Mouse (Mus musculus): ENCODE measurements at regions not wholly inside any gene's neighbourhood (a gene's known extent, or its start where the extent isn't known, plus 50 kb on each side); places are given as distances from the start of the nearest gene placed in this dataset.

DNA sequence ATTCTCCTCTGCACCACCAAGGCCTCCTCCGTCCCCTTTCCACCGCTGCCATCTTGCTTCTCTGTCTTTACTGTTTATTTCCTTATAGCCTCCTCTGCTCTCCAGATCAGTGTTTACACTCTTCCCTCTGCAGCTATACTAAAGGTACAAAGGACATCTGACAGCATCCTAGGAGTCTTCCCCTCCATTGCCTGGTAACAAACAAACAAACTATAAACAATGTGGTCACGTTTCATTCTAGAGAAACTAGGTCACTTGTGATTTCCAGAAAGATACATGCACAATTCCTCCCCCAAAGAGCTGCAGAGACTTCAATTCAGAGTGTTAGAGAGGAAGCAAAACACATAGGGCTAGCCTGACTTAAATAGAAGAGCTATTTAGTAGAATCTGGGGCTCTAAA, 83.8 kb downstream of the Fasl start:
- Histone ChIP-seq H3K9me3 (ENCODE audit: low read length) (no peaks in the 10 kb centered on the region), H3K27me3 (ENCODE audit: insufficient read depth, low read length) (no peaks in the 10 kb centered on the region), H3K36me3 (ENCODE audit: insufficient read depth, low read length) (no peaks in the 10 kb centered on the region), H3K4me1 (replicated peaks; ENCODE audit: low read depth, low read length) (no peaks in the 10 kb centered on the region), H3K4me3 (replicated peaks; ENCODE audit: low read length) (no peak overlapping the region)
- TF ChIP-seq POU5F1 (IDR thresholded peaks at IDR 0.05; ENCODE audit: borderline replicate concordance, low read length) (no peak), CTCF (conservative IDR thresholded peaks at IDR 0.05; ENCODE audit: low read length) (no peak), NANOG (IDR thresholded peaks at IDR 0.05; ENCODE audit: borderline replicate concordance, low read length) (no peak)

DNA sequence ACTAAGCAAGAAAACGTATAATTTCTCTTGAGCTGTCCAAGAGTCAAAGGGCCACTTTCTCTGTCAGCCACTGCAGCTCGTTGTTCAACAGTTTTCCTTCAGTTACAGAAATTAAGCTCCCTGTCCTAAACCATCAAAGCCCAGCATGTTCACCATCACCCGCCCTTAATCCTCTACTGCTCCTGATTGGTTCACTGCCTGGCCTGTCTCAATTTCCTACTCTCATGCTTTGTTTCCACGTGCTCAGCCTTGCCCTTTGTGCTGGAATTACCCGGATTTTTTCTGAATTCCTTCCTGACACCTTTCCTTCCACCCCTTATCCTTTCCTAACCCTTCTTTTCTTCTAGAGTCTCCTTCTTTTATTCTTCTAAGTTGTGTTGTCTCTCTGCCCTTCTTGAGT, 92.4 kb downstream of the Fasl start:
- Histone ChIP-seq H3K4me3 (replicated peaks; ENCODE audit: low read length) (no peak overlapping the region), H3K9me3 (ENCODE audit: low read length) (no peaks in the 10 kb centered on the region), H3K4me1 (replicated peaks; ENCODE audit: low read depth, low read length) (0 out of 2 replicates have a peak, but pooled peaks cover 4% of the 10 kb centered on the region), H3K36me3 (ENCODE audit: insufficient read depth, low read length) (no peaks in the 10 kb centered on the region), H3K27me3 (ENCODE audit: insufficient read depth, low read length) (0 out of 2 replicates have a peak, but pooled peaks cover 4% of the 10 kb centered on the region)
- TF ChIP-seq CTCF (conservative IDR thresholded peaks at IDR 0.05; ENCODE audit: low read length) (no peak), NANOG (IDR thresholded peaks at IDR 0.05; ENCODE audit: borderline replicate concordance, low read length) (no peak), POU5F1 (IDR thresholded peaks at IDR 0.05; ENCODE audit: borderline replicate concordance, low read length) (no peak)

DNA sequence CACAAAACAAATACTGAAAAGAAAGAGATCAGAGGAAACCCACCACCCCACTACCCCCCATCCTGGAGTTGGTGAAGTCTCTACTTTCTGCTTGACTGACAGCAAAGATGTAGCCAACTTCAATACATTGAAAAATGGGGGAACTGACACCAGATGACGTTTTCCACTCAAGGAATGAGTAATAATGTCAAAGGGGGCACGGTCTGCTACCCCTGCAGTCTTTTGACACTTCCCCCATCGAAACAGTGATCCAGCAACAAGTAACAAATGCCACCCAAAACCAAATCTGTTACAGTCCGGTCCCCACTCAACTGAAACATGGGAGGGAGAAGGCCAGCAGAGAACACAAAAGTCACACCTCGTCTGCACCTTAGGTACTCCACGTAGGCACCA, 94.5 kb downstream of the Fasl start:
- Histone ChIP-seq H3K36me3 (ENCODE audit: insufficient read depth, low read length) (no peaks in the 10 kb centered on the region), H3K27me3 (ENCODE audit: insufficient read depth, low read length) (0 out of 2 replicates have a peak, but pooled peaks cover 4% of the 10 kb centered on the region), H3K4me1 (replicated peaks; ENCODE audit: low read depth, low read length) (0 out of 2 replicates have a peak, but pooled peaks cover 4% of the 10 kb centered on the region), H3K4me3 (replicated peaks; ENCODE audit: low read length) (no peak overlapping the region), H3K9me3 (ENCODE audit: low read length) (no peaks in the 10 kb centered on the region)
- TF ChIP-seq NANOG (IDR thresholded peaks at IDR 0.05; ENCODE audit: borderline replicate concordance, low read length) (no peak), CTCF (conservative IDR thresholded peaks at IDR 0.05; ENCODE audit: low read length) (no peak), POU5F1 (IDR thresholded peaks at IDR 0.05; ENCODE audit: borderline replicate concordance, low read length) (no peak)

DNA sequence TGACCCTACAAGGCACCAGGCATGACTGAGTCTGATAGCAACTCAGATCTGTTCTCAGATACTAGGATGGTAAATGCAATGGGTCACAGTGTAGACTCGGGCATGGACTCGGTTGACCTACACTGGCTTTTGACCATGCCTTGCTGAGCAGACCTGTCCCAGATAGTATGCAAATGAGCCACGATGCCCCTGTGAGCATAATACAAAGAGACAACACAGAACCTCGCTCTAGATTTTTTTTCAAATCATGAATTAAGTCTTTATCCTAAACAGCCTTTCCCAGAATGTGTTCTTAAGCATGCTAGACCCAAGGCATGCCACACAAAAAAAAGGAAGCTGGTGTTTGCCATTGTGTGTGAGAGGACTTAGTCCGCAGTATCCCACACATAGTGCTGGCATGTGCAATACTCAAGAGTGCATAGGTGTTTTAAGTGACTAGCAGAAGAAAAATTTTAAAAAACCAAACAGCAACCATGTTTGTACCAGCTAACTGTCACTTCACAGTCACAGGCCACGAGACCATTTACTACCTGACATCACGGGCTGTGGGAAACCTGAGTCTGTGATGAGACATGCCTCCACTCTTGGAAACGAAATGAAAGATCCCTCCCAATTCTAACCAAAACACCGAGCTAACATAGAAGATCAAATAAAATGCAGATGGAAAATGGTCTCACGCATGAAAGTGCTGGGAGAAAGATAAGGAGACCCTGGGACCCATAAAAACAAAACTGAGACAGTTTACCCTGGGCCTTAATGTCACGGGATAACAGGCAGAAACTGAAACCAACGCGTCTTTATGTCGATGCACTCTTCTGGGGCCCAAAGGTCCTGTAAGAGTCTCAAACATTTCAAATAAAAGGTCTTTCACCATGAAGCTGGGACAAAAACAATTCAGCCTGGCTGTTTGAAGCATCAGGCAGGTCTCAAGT, 95.2 kb downstream of the Fasl start:
- Histone ChIP-seq H3K4me3 (replicated peaks; ENCODE audit: low read length) (no peak overlapping the region), H3K9me3 (ENCODE audit: low read length) (no peaks in the 10 kb centered on the region)
- TF ChIP-seq NANOG (IDR thresholded peaks at IDR 0.05; ENCODE audit: borderline replicate concordance, low read length) (no peak), POU5F1 (IDR thresholded peaks at IDR 0.05; ENCODE audit: borderline replicate concordance, low read length) (no peak), CTCF (conservative IDR thresholded peaks at IDR 0.05; ENCODE audit: low read length) (no peak)

DNA sequence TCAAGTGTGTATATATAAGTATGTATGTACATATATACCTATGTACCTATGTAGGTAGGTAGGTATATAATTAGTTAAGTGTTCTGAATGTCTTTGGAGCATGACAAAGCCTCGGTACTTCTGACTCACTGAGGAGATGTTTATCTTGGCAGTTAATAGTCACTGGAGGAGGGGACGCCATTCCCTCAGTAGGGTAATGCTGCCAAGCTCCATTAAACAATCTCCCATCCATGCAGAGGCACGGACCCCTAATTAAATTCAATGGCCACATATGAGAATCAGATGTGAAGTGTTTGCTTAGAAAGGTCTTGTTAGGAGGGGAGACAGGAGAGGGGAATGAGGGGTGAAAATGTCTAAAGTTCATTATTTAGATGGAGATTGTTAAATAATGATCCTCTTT, 99.3 kb downstream of the Fasl start:
- H3K36me3 ChIP-seq (ENCODE audit: insufficient read depth, low read length) = no peaks in the 10 kb centered on the region
- H3K4me1 ChIP-seq (replicated peaks; ENCODE audit: low read depth, low read length) = no peaks in the 10 kb centered on the region
- 0 out of 2 replicates have a peak, but pooled peaks cover 4% of the 10 kb centered on the region for H3K27me3 ChIP-seq (ENCODE audit: insufficient read depth, low read length)
- TF ChIP-seq CTCF (conservative IDR thresholded peaks at IDR 0.05; ENCODE audit: low read length) (no peak), NANOG (IDR thresholded peaks at IDR 0.05; ENCODE audit: borderline replicate concordance, low read length) (no peak), POU5F1 (IDR thresholded peaks at IDR 0.05; ENCODE audit: borderline replicate concordance, low read length) (no peak)
- H3K4me3 ChIP-seq (replicated peaks; ENCODE audit: low read length) = no peak overlapping the region
- H3K9me3 ChIP-seq (ENCODE audit: low read length) = no peaks in the 10 kb centered on the region

More for the DNA sequence above, 95.2 kb downstream of the Fasl start:
- 0 out of 2 replicates have a peak, but pooled peaks cover 4% of the 10 kb centered on the region for H3K27me3 ChIP-seq (ENCODE audit: insufficient read depth, low read length)
- no peaks in the 10 kb centered on the region for H3K36me3 ChIP-seq (ENCODE audit: insufficient read depth, low read length)
- 0 out of 2 replicates have a peak, but pooled peaks cover 4% of the 10 kb centered on the region for H3K4me1 ChIP-seq (replicated peaks; ENCODE audit: low read depth, low read length)

DNA sequence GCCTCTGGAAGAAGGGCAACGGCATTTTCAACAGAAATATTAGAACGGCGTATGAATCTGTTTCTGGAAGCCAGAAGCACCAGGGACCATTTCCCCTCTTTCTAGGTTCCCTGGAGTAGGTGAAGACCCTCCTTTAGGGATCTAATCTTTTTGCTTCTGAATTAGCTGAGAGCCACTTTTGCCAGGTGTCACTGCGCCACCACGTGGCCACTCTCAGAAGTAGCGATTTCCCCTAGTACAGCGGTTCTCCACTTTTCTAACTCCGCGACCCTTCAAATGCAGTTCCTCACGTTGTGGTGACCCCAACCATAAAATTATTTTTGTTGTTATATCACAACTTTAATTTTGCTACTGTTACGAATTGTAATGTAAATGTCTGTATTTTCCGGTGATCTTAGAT, 100.7 kb downstream of the Fasl start:
- Histone ChIP-seq H3K9me3 (ENCODE audit: low read length) (no peaks in the 10 kb centered on the region), H3K36me3 (ENCODE audit: insufficient read depth, low read length) (no peaks in the 10 kb centered on the region), H3K4me1 (replicated peaks; ENCODE audit: low read depth, low read length) (no peaks in the 10 kb centered on the region), H3K27me3 (ENCODE audit: insufficient read depth, low read length) (no peaks in the 10 kb centered on the region), H3K4me3 (replicated peaks; ENCODE audit: low read length) (no peak overlapping the region)
- TF ChIP-seq POU5F1 (IDR thresholded peaks at IDR 0.05; ENCODE audit: borderline replicate concordance, low read length) = no peak
- TF ChIP-seq CTCF (conservative IDR thresholded peaks at IDR 0.05; ENCODE audit: low read length) = peak; percentile 70

DNA sequence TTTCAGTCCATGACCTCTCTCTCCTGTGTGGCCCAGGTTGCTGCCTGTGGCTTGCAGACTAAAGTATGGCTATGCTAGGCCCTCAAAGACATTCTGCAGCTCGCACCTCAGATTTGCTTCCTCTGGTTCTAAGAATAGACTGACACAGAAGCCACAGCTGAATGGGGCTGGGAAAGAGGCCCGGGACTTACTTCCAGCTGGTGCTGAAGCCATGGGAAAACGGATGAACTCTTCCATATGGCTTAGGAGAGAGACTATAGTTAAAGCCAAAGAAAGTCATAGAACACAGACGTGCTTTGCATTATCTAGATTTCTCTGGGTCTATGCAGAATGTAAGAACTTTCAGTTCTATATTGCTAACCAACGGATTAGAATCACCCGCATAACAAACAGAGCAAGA, 107.7 kb downstream of the Fasl start:
- peaks cover 17% of the 10 kb centered on the region for H3K9me3 ChIP-seq (ENCODE audit: low read length)
- H3K27me3 ChIP-seq (ENCODE audit: insufficient read depth, low read length) = no peaks in the 10 kb centered on the region
- TF ChIP-seq NANOG (IDR thresholded peaks at IDR 0.05; ENCODE audit: borderline replicate concordance, low read length) = no peak
- no peak for TF ChIP-seq POU5F1 (IDR thresholded peaks at IDR 0.05; ENCODE audit: borderline replicate concordance, low read length)
- no peak for TF ChIP-seq CTCF (conservative IDR thresholded peaks at IDR 0.05; ENCODE audit: low read length)
- H3K36me3 ChIP-seq (ENCODE audit: insufficient read depth, low read length) = no peaks in the 10 kb centered on the region
- H3K4me3 ChIP-seq (replicated peaks; ENCODE audit: low read length) = no peak overlapping the region
- H3K4me1 ChIP-seq (replicated peaks; ENCODE audit: low read depth, low read length) = no peaks in the 10 kb centered on the region

DNA sequence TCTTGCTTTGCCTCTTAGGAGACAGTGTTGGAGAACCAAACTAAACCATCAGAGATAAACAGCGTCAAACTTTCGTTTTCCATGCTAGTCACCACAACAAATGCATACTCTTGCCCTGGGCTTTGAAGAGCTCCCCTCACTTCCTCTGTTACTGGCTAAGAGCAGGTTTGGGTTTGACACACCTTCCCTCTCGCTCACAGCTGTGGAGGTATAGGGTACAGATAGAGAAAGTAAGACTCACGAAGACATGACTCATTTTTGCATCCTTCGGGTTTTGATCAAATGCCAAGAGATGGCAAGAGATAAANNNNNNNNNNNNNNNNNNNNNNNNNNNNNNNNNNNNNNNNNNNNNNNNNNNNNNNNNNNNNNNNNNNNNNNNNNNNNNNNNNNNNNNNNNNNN, 117.4 kb downstream of the Fasl start:
- H3K27me3 ChIP-seq (ENCODE audit: insufficient read depth, low read length) = no peaks in the 10 kb centered on the region

More for the DNA sequence above, 117.4 kb downstream of the Fasl start:
- no peaks in the 10 kb centered on the region for H3K4me1 ChIP-seq (replicated peaks; ENCODE audit: low read depth, low read length)
- TF ChIP-seq CTCF (conservative IDR thresholded peaks at IDR 0.05; ENCODE audit: low read length) (no peak), NANOG (IDR thresholded peaks at IDR 0.05; ENCODE audit: borderline replicate concordance, low read length) (no peak), POU5F1 (IDR thresholded peaks at IDR 0.05; ENCODE audit: borderline replicate concordance, low read length) (no peak)
- H3K9me3 ChIP-seq (ENCODE audit: low read length) = no peaks in the 10 kb centered on the region
- no peaks in the 10 kb centered on the region for H3K36me3 ChIP-seq (ENCODE audit: insufficient read depth, low read length)
- H3K4me3 ChIP-seq (replicated peaks; ENCODE audit: low read length) = no peak overlapping the region

Measured in E14TG2a.4 (cell line).